Mouse (Mus musculus) brain, embryonic 14.5 days (tissue): ENCODE data around the gene Dtx1.

Source experiments
- CTCF ChIP-seq: fragments of 200-500 bp; IDR thresholded peaks from 2 replicates; pipeline ENCODE4 v1.5.1; 2012; ENCODE audit warnings: inconsistent platforms, mild to moderate bottlenecking, moderate library complexity, borderline replicate concordance; ENCODE audit not compliant: insufficient read depth, insufficient read length; ENCODE audit errors: extremely low read depth
- POLR2A ChIP-seq: fragments of 200-500 bp; IDR thresholded peaks from 2 replicates; pipeline ENCODE4 v1.6.1; 2012; ENCODE audit warnings: mild to moderate bottlenecking, inconsistent platforms, borderline replicate concordance; ENCODE audit not compliant: poor library complexity, insufficient read depth, insufficient read length, severe bottlenecking; ENCODE audit errors: extremely low read depth

DNA sequence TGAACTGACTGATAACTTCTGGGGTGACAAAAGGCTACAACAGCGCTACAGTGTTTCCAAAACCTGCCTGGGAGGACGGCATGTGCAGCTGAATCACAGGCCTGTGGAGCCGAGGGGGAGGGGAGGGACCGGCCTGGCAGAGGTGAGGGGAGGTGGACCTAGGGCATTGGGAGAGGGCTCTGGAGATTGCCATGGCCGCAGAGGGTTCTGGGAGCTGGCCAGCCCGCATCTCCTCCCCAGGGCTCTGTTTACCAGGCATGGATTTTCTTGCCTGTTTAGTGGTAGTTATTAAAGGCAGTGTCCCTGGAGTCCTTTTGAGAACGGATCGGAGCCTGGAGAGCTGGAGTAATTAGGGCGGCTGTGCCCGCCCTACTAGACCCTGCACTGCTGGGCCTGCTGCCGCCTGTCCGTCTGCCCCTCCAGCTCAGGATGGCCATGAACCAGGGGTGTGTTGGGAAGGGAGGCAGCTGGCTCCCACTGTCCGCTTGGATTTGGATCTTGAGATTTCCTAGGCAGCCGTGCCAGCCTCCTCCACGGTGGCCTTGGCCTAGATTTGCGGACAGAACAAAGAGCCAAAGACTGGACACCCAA lies 12.8 kb downstream of the Dtx1 start:
- no peak for TF ChIP-seq POLR2A
- TF ChIP-seq CTCF = no peak
